Mouse (Mus musculus) bone marrow, adult 2 months (tissue): ENCODE measurements around the gene Ano8.

Experiments used
- CTCF ChIP-seq: fragments of 200-500 bp; IDR thresholded peaks from 2 replicates; pipeline ENCODE4 v1.5.1; 2011; ENCODE audit warnings: low read length, control low read depth; ENCODE audit not compliant: control insufficient read depth, insufficient read depth
- POLR2A ChIP-seq: fragments of 200-500 bp; IDR thresholded peaks from 2 replicates; pipeline ENCODE4 v1.6.1; 2011; ENCODE audit warnings: low read depth, mild to moderate bottlenecking, control low read depth, low read length, borderline replicate concordance; ENCODE audit not compliant: control insufficient read depth

DNA sequence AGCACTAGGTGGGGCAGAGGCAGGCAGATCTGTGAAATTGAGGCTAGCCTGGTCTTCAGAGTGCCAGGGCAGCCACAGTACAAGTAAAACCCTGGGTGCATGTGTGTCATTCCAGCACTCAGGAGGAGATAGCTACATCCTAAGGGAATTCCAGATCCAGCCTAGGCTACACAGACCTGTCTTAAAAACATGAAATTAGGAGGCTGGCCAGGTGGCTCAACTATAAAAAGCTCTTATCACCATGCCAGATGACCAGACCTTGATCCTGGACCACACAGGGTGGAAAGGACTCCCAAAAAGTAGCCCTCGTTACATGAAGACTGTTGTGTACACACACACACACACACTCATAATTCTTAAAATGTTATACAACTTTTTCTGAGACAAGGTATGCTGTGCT, 17.8 kb downstream of the Ano8 start:
- TF ChIP-seq CTCF (no peak), POLR2A (no peak)
